Mouse (Mus musculus) hindbrain, postnatal 0 days (tissue): ENCODE measurements around the gene Gan. TPM values are rescaled to one million over a fixed set of nuclear protein-coding genes. Genes with fewer than 3 reads are reported as not detected.

Experiments used
- ATAC-seq: fragments of 200-750 bp; cut with Nextera tagmentation; 2 replicates; pipeline ENCODE4 v1.8.0; 2017; ENCODE audit warnings: mild to moderate bottlenecking, moderate TSS enrichment, moderate library complexity
- DNase-seq: peaks from one replicate; pipeline ENCODE4 v3.0.0-alpha.2; 2015; ENCODE audit warnings: low spot score
- H3K27ac ChIP-seq: fragments of 300-500 bp; sonication (generic); 2 replicates; pipeline ENCODE4 v1.5.1; 2014; ENCODE audit warnings: mild to moderate bottlenecking
- H3K27me3 ChIP-seq: fragments of 300-500 bp; sonication (generic); 2 replicates; pipeline ENCODE4 v1.6.1; 2014; ENCODE audit warnings: low read length, mixed read lengths; ENCODE audit not compliant: insufficient read depth
- H3K36me3 ChIP-seq: fragments of 300-500 bp; sonication (generic); 2 replicates; pipeline ENCODE4 v1.6.1; 2014; ENCODE audit warnings: low read length, mixed read lengths; ENCODE audit not compliant: insufficient read depth
- H3K4me1 ChIP-seq: fragments of 300-500 bp; sonication (generic); 2 replicates; pipeline ENCODE4 v1.6.1; 2014; ENCODE audit warnings: antibody characterized with exemption, low read length, mixed read lengths; ENCODE audit not compliant: insufficient read depth
- H3K4me2 ChIP-seq: fragments of 300-500 bp; sonication (generic); 2 replicates; pipeline ENCODE4 v1.6.1; 2014; ENCODE audit warnings: low read depth, mild to moderate bottlenecking, low read length, moderate library complexity, mixed read lengths
- H3K4me3 ChIP-seq: fragments of 300-500 bp; sonication (generic); 2 replicates; pipeline ENCODE4 v1.5.1; 2014; ENCODE audit warnings: low read length
- H3K9ac ChIP-seq: fragments of 300-500 bp; sonication (generic); replicated peaks from 2 replicates; pipeline ENCODE4 v1.6.1; 2014; ENCODE audit warnings: mild to moderate bottlenecking, low read length, moderate library complexity, mixed read lengths
- H3K9me3 ChIP-seq: fragments of 300-500 bp; sonication (generic); 2 replicates; pipeline ENCODE4 v1.6.1; 2016; ENCODE audit warnings: low read length, mixed read lengths
- CTCF ChIP-seq: IDR thresholded peaks from 2 replicates; pipeline ENCODE4 v1.5.1; 2016; ENCODE audit warnings: antibody characterized with exemption, control low read depth, low read depth
- WGBS: fragments of 180-500 bp; shearing (Covaris S2); extraction: QIAGEN DNeasy Blood & Tissue Kit; methylation state at CpG from one replicate; pipeline ENCODE4 v1.1.7; 2014; 5-methylcytosine and 5-hydroxymethylcytosine counted together
- polyA plus RNA-seq: library from polyadenylated mRNA; unstranded; fragments of >200 nt; fragmentation: Nextera tagmentation; extraction: Ambion mirVana; gene quantifications from 2 replicates; pipeline ENCODE4 v1.2.1, GENCODE M21; 2015
- total RNA-seq: library from RNA; depleted of rRNA; stranded (reverse); fragments of >200 nt; gene quantifications from 2 replicates; pipeline ENCODE4 v1.2.3, GENCODE M21; 2014

Gan gene
- total and polyA plus RNA-seq, 2 experiments from 2014 or later = 5.6 to 8.5 TPM

DNA sequence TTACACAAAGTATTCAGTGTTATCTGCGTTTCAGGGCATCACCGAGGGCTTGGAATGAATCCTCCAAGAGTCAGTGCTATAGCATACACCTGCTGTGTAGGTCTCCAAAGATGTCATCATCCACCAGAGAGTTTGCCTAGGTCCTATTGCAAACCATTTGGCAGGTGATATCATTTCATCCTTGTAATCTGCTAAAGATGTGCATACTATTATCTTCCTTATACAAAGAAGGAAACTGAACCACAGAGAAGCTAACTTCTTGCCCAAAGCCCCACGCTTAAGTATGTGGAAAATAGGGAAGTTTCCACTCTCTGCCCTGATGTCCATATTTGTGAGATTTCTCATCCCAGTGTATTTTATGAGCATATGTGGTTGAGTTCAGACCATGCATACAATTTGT is 31.5 kb upstream of the Gan start:
- Histone ChIP-seq H3K4me2 (no peak overlapping the region), H3K9me3 (no peaks in the 10 kb centered on the region), H3K36me3 (no peaks in the 10 kb centered on the region), H3K4me1 (no peaks in the 10 kb centered on the region), H3K9ac (no peak overlapping the region), H3K27me3 (no peaks in the 10 kb centered on the region), H3K27ac (no peak overlapping the region), H3K4me3 (no peak overlapping the region)
- TF ChIP-seq CTCF = no peak
- ATAC-seq (no peak), DNase-seq (no peak)
- 98% methylated on average over 3 of the region's 3 CpGs for WGBS

DNA sequence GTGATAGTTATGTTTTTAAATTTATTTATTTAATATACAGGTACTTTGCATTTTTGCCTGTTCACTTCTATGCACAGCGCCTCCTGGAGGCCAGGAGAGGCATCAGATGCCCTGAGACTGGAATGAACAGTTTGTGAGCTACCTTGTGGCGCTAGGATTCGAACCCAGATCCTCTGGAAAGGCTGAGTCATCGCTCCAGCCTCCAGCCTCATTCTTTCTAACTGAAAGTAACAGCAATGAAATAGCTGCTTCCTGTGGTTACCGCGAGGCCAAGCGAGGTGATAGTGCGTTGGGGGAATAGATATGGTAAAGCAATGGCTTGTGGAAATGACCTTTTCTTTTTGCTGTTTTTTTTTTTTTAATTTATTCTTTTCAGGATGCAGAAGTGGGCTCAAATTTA is 30.9 kb upstream of the Gan start:
- no peak overlapping the region for H3K4me2 ChIP-seq
- H3K27me3 ChIP-seq = no peaks in the 10 kb centered on the region
- no peak overlapping the region for H3K9ac ChIP-seq
- no peak overlapping the region for H3K4me3 ChIP-seq
- no peak for TF ChIP-seq CTCF
- DNase-seq (no peak), ATAC-seq (no peak)
- H3K27ac ChIP-seq = no peak overlapping the region
- H3K4me1 ChIP-seq = no peaks in the 10 kb centered on the region
- no peaks in the 10 kb centered on the region for H3K36me3 ChIP-seq
- no peaks in the 10 kb centered on the region for H3K9me3 ChIP-seq
- 87% methylated on average over 8 of the region's 8 CpGs for WGBS

DNA sequence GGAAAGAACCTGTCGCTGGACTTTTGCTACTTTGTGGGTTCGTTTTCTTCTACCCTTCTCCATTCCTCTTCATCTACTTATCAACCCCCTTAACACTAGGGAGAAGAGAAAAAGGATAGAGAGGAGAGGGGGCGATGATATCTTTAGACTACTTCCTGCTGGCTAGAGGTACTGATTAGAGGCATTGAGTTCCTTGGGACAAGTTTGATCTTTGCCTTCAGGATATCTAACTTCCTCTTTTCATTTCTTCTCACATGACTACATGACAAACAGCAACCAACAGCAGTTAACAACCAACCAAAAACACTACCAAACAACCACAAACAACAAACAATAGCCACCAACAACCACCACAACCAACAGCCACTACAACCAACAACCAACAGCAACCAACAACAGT is 24.2 kb upstream of the Gan start:
- ATAC-seq (no peak), DNase-seq (no peak)
- TF ChIP-seq CTCF = no peak
- Histone ChIP-seq H3K4me1 (no peaks in the 10 kb centered on the region), H3K4me3 (no peak overlapping the region), H3K36me3 (no peaks in the 10 kb centered on the region), H3K27ac (no peak overlapping the region), H3K9me3 (no peaks in the 10 kb centered on the region), H3K4me2 (no peak overlapping the region), H3K9ac (no peak overlapping the region), H3K27me3 (no peaks in the 10 kb centered on the region)
- WGBS = 89% methylated on average over 3 of the region's 3 CpGs

DNA sequence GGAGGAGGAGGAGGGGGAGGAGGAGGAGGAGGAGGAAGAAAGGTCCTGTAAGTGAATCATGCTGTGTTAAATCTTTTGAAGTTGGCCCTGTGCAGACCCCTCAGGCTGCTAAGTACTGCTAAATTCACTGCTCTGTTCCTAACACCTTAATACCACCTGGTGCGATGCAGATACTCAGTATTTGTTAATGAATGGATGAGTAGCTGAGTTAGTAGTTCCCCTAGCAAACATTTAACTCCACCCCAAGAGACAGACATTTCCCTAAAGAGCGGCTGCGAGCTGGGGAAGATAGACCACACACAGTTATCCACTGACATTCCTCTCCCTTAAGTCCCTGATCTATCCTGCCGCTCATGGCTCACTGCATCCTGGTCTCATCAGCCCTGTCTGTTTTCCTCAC is 21.6 kb upstream of the Gan start:
- WGBS = 17% methylated on average over 4 of the region's 4 CpGs
- no peak overlapping the region for H3K27ac ChIP-seq
- no peaks in the 10 kb centered on the region for H3K9me3 ChIP-seq
- H3K9ac ChIP-seq = no peak overlapping the region
- no peaks in the 10 kb centered on the region for H3K4me1 ChIP-seq
- no peaks in the 10 kb centered on the region for H3K36me3 ChIP-seq
- no peak for ATAC-seq
- TF ChIP-seq CTCF = no peak
- no peak overlapping the region for H3K4me2 ChIP-seq
- H3K4me3 ChIP-seq = no peak overlapping the region
- no peaks in the 10 kb centered on the region for H3K27me3 ChIP-seq
- DNase-seq = no peak

DNA sequence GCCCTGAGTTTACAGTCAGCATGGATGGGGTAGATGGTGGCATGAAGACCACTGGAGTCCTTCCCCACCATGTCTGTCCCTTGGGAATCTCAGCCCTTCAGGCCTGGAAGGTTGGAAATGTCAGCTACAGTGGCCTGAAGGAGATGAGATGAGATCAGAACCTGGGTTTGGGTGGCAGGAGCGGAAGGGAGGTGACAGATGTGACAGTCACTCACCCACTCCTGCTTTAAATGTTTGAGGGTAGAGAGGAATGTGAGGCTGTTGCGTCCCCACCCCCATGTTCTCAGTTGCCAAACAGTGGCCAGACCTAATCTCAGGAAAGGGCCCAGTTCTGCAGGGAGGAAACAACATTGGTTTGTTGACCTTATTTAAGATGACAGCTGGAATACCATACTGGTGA is 21.2 kb upstream of the Gan start:
- H3K27ac ChIP-seq = no peak overlapping the region
- no peak overlapping the region for H3K4me3 ChIP-seq
- no peaks in the 10 kb centered on the region for H3K27me3 ChIP-seq
- TF ChIP-seq CTCF = no peak
- H3K9me3 ChIP-seq = no peaks in the 10 kb centered on the region
- no peaks in the 10 kb centered on the region for H3K4me1 ChIP-seq
- H3K36me3 ChIP-seq = no peaks in the 10 kb centered on the region
- ATAC-seq (no peak), DNase-seq (no peak)
- H3K9ac ChIP-seq = no peak overlapping the region
- 76% methylated on average over 2 of the region's 2 CpGs for WGBS
- no peak overlapping the region for H3K4me2 ChIP-seq

DNA sequence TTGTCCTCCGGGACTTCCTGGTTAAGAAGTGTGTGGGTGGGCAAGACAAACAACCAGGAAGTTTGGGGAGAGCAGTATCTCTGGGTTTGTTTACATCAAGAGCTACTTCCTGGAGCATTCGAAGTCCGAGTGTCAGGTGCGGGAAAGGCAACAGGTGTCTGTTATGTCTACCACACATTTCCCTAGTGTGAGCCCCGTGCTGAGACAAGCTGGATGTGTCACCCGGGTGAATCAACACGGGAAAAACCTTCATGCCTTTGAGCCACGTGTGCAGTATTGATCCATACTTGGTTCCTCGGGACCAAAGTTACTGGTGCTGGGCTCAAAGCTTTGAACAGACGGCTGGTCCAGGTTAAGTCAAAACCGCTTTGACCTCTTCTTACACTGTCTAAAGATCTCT is 20.6 kb upstream of the Gan start:
- TF ChIP-seq CTCF = no peak
- Histone ChIP-seq H3K9ac (no peak overlapping the region), H3K9me3 (no peaks in the 10 kb centered on the region), H3K4me1 (no peaks in the 10 kb centered on the region), H3K36me3 (no peaks in the 10 kb centered on the region), H3K27me3 (no peaks in the 10 kb centered on the region), H3K27ac (no peak overlapping the region), H3K4me2 (no peak overlapping the region), H3K4me3 (no peak overlapping the region)
- 70% methylated on average over 11 of the region's 11 CpGs for WGBS
- DNase-seq = no peak
- no peak for ATAC-seq

DNA sequence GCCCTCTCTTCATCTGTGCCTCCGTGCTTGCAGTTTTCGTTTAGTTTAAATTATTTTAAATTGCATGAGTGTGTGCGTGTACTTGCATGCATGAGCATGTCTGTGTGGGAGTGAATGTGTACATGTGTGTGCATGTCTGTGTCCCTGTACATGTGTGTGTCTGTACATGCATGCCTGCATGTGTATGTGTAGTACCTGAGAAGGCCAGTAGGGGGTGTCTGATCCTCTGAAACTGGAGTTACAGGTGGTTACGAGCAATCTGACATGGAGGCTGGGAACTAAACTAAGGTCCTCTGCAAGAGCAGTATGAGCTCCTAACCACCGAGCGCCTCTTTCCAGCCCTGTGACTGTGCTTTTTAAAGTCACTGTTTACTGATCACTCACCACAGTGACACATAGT is 9.4 kb upstream of the Gan start:
- 93% methylated on average over 6 of the region's 6 CpGs for WGBS
- no peaks in the 10 kb centered on the region for H3K36me3 ChIP-seq
- H3K4me2 ChIP-seq = no peak overlapping the region
- no peak overlapping the region for H3K9ac ChIP-seq
- no peaks in the 10 kb centered on the region for H3K27me3 ChIP-seq
- H3K27ac ChIP-seq = no peak overlapping the region
- H3K9me3 ChIP-seq = no peaks in the 10 kb centered on the region
- ATAC-seq (no peak), DNase-seq (no peak)
- no peaks in the 10 kb centered on the region for H3K4me1 ChIP-seq
- peak; percentile 51 for TF ChIP-seq CTCF
- H3K4me3 ChIP-seq = no peak overlapping the region
